Mouse (Mus musculus) lung, postnatal 14 days (tissue): ENCODE measurements around the gene Prkag2.

Experiments
- DNase-seq: peaks from one replicate; pipeline ENCODE4 v3.0.0; 2021

The Prkag2 gene

GRCm38 (mm10) chr5:24813946-24814345 lies 286.5 kb downstream of the Prkag2 start:
- DNase-seq = no peak

- no peak for DNase-seq
Measured at GRCm38 (mm10) chr5:24813005-24813404, 287.4 kb downstream of the Prkag2 start.
